Mouse (Mus musculus): ENCODE results near the gene Pafah2. TPM values are rescaled to one million over a fixed set of nuclear protein-coding genes. Genes with fewer than 3 reads are reported as not detected.

Gene Pafah2
- polyA plus RNA-seq, 1 experiment from 2014 or later, result 11.8 TPM

GRCm38 (mm10) chr4:134474240-134474639, 78.1 kb downstream of the Pafah2 start:
- H3K4me1 ChIP-seq (ENCODE audit: control insufficient read depth, insufficient read depth, low read length), result 0 out of 2 replicates have a peak, but pooled peaks cover 3% of the 10 kb centered on the region
- no peak overlapping the region for H3K9ac ChIP-seq (ENCODE audit: low read depth, low read length)
- ATAC-seq (ENCODE audit: low read depth), result no peak
- H3K9me3 ChIP-seq (ENCODE audit: control insufficient read depth, low read length), result no peaks in the 10 kb centered on the region
- no peak for DNase-seq (ENCODE audit: low spot score)
- no peak overlapping the region for H3K27ac ChIP-seq (replicated peaks; ENCODE audit: low read depth, low read length)
- no peaks in the 10 kb centered on the region for H3K27me3 ChIP-seq (replicated peaks; ENCODE audit: control insufficient read depth, insufficient read depth, low read length)
- H3K4me3 ChIP-seq (ENCODE audit: low read depth, low read length), result no peak overlapping the region
- no peak overlapping the region for H3K4me2 ChIP-seq (ENCODE audit: low read depth, low read length)
- peaks cover 50% of the 10 kb centered on the region for H3K36me3 ChIP-seq (ENCODE audit: control insufficient read depth, insufficient read depth, low read length)
- WGBS, result 58% methylated on average over 8 of the region's 8 CpGs

DNA sequence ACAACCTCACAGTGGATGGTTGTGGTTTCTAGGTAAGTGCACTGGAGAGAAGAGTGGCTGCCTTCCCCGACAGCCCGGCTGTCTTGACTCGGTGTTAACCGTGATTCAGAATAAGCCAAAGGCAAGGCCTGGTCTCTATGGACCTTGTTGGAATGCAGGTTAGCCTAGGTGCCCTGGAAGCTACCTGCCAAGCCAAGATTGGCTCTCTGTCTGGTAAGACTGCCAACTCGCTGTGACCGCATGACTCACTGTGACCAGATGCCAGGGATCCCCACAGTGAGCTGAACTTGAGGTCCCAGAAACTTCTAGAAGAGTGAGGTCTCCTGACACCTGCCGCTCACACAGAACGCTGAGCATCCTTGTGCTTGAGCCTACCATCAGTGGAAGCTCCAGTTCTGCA, 80.8 kb downstream of the Pafah2 start:
- no peak overlapping the region for H3K27ac ChIP-seq (replicated peaks; ENCODE audit: low read depth, low read length)
- ATAC-seq (ENCODE audit: low read depth) (no peak), DNase-seq (ENCODE audit: low spot score) (no peak)
- 85% methylated on average over 8 of the region's 8 CpGs for WGBS
- H3K4me1 ChIP-seq (ENCODE audit: control insufficient read depth, insufficient read depth, low read length), result no peaks in the 10 kb centered on the region
- peaks cover 37% of the 10 kb centered on the region for H3K36me3 ChIP-seq (ENCODE audit: control insufficient read depth, insufficient read depth, low read length)
- H3K4me3 ChIP-seq (ENCODE audit: low read depth, low read length), result no peak overlapping the region
- H3K9ac ChIP-seq (ENCODE audit: low read depth, low read length), result no peak overlapping the region
- no peaks in the 10 kb centered on the region for H3K9me3 ChIP-seq (ENCODE audit: control insufficient read depth, low read length)
- no peak overlapping the region for H3K4me2 ChIP-seq (ENCODE audit: low read depth, low read length)
- no peaks in the 10 kb centered on the region for H3K27me3 ChIP-seq (replicated peaks; ENCODE audit: control insufficient read depth, insufficient read depth, low read length)

Small RNAs within 50 kb of the gene (microRNA-seq; reads per million reads assigned to microRNA genes)
- gene Gm23634 (ENCODE audit: borderline number of aligned reads), result 0.50 reads per million

Other genes with a start within 250 kb of the Pafah2 start
- 40.2 and 46.2 TPM in 2 replicates for gene Cep85, start 209.2 kb upstream of the Pafah2 start, polyA plus RNA-seq (2014; fragmentation: Nextera tagmentation; extraction: Ambion mirVana)
- gene Gm7534, start 193.3 kb upstream of the Pafah2 start, polyA plus RNA-seq (2014; fragmentation: Nextera tagmentation; extraction: Ambion mirVana), result 0.35 TPM in 1 of 2 replicates, not detected in the other
- gene Catsper4, start 168.9 kb upstream of the Pafah2 start, polyA plus RNA-seq (2014; fragmentation: Nextera tagmentation; extraction: Ambion mirVana), result not detected in 2 replicates
- 2.4 and 2.6 TPM in 2 replicates for gene Cnksr1, start 157.9 kb upstream of the Pafah2 start, polyA plus RNA-seq (2014; fragmentation: Nextera tagmentation; extraction: Ambion mirVana)
- 0.29 and 0.67 TPM in 2 replicates for gene E130218I03Rik, start 152.7 kb upstream of the Pafah2 start, polyA plus RNA-seq (2014; fragmentation: Nextera tagmentation; extraction: Ambion mirVana)
- gene Zfp593, start 150.7 kb upstream of the Pafah2 start, polyA plus RNA-seq (2014; fragmentation: Nextera tagmentation; extraction: Ambion mirVana), result 13.7 and 15.7 TPM in 2 replicates
- gene Gm30191, start 149.4 kb upstream of the Pafah2 start, polyA plus RNA-seq (2014; fragmentation: Nextera tagmentation; extraction: Ambion mirVana), result 0.28 TPM in 1 of 2 replicates, not detected in the other
- gene Grrp1, start 142.2 kb upstream of the Pafah2 start, polyA plus RNA-seq (2014; fragmentation: Nextera tagmentation; extraction: Ambion mirVana), result 6.8 and 7.4 TPM in 2 replicates
- gene Pdik1l, start 108.4 kb upstream of the Pafah2 start, polyA plus RNA-seq (2014; fragmentation: Nextera tagmentation; extraction: Ambion mirVana), result 18.5 and 19.6 TPM in 2 replicates
- gene Trim63, start 81.2 kb upstream of the Pafah2 start, polyA plus RNA-seq (2014; fragmentation: Nextera tagmentation; extraction: Ambion mirVana), result 2.0 and 2.5 TPM in 2 replicates
- 0.13 and 0.42 TPM in 2 replicates for gene Slc30a2, start 53.1 kb upstream of the Pafah2 start, polyA plus RNA-seq (2014; fragmentation: Nextera tagmentation; extraction: Ambion mirVana)
- gene Extl1, start 12.5 kb upstream of the Pafah2 start, polyA plus RNA-seq (2014; fragmentation: Nextera tagmentation; extraction: Ambion mirVana), result 3.1 and 3.6 TPM in 2 replicates
- 1,154 and 1,326 TPM in 2 replicates for gene Stmn1, start 72.0 kb downstream of the Pafah2 start, polyA plus RNA-seq (2014; fragmentation: Nextera tagmentation; extraction: Ambion mirVana)
- 2.0 and 2.3 TPM in 2 replicates for gene Paqr7, start 100.4 kb downstream of the Pafah2 start, polyA plus RNA-seq (2014; fragmentation: Nextera tagmentation; extraction: Ambion mirVana)
- 3.9 and 4.4 TPM in 2 replicates for gene Aunip, start 114.7 kb downstream of the Pafah2 start, polyA plus RNA-seq (2014; fragmentation: Nextera tagmentation; extraction: Ambion mirVana)
- gene Mtfr1l, start 139.1 kb downstream of the Pafah2 start, polyA plus RNA-seq (2014; fragmentation: Nextera tagmentation; extraction: Ambion mirVana), result 126 and 137 TPM in 2 replicates
- 22.8 and 24.7 TPM in 2 replicates for gene Selenon, start 155.8 kb downstream of the Pafah2 start, polyA plus RNA-seq (2014; fragmentation: Nextera tagmentation; extraction: Ambion mirVana)

Measured in embryonic facial prominence, embryonic 14.5 days (tissue).